Mouse (Mus musculus) liver, postnatal 0 days (tissue): ENCODE results near the gene Kif22.

ENCODE experiments used
- CTCF ChIP-seq: sonication (generic); IDR thresholded peaks from 2 replicates; pipeline ENCODE4 v1.5.1; 2016; ENCODE audit warnings: antibody characterized with exemption, low read depth
- EP300 ChIP-seq: IDR thresholded peaks from 2 replicates; pipeline ENCODE4 v1.6.1; 2016; ENCODE audit warnings: antibody characterized with exemption, low read depth, mild to moderate bottlenecking

DNA sequence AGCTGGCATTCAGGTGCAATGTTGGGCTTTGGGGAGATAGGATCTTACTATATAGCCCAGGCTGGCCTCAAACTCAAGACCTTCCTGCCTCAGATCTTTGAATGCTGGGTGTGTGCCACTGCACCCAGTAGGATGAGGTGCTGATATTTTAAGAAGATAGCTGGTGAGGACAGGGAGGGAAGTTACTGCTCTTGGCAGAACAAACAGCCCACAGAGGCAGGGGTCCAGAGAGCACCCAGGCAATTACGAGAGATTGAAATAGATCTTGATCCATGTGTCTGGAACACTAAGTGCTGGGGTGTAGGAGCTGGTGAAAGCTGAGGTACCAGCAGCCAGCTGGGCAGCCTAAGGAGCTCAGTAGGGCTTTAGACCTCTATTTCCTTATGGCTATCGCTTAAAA is 60.7 kb downstream of the Kif22 start:
- TF ChIP-seq CTCF = no peak
- no peak for TF ChIP-seq EP300
